Mouse (Mus musculus) embryo, embryonic 10 days (tissue): ENCODE results near the gene Heatr9.
A peak's percentile ranks its signal among the peaks of the same experiment; 100 is the strongest.

Source experiments
- DNase-seq: peaks from one replicate; pipeline ENCODE4 v3.0.0-alpha.2; 2015; ENCODE audit warnings: low spot score

Gene Heatr9

GRCm38 (mm10) chr11:83530360-83530759, 8.4 kb upstream of the Heatr9 start, which contains the start of gene Ccl5:
Ccl5 (minus strand) TSS chr11:83530518.
- no peak for DNase-seq

- DNase-seq = no peak
These were observed 7.0 kb upstream of the Heatr9 start for GRCm38 (mm10) chr11:83529024-83529423.

GRCm38 (mm10) chr11:83518371-83518770, 3.6 kb downstream of the Heatr9 start:
- DNase-seq = no peak

GRCm38 (mm10) chr11:83517153-83517552, 4.8 kb downstream of the Heatr9 start:
- DNase-seq = no peak

- no peak for DNase-seq
These were observed 12.5 kb downstream of the Heatr9 start for GRCm38 (mm10) chr11:83509521-83509920.

GRCm38 (mm10) chr11:83504308-83504707, 17.7 kb downstream of the Heatr9 start:
- no peak for DNase-seq

GRCm38 (mm10) chr11:83495571-83495970, 26.4 kb downstream of the Heatr9 start:
- no peak for DNase-seq

- DNase-seq = no peak
These were observed 30.5 kb downstream of the Heatr9 start for GRCm38 (mm10) chr11:83491488-83491887.

GRCm38 (mm10) chr11:83473235-83474016, 48.5 kb downstream of the Heatr9 start:
- peak; percentile 50 for DNase-seq

GRCm38 (mm10) chr11:83472324-83473234, 49.4 kb downstream of the Heatr9 start, which contains the start of gene Taf15:
Taf15 (plus strand) TSS chr11:83473086.
- peak; percentile 100 for DNase-seq

GRCm38 (mm10) chr11:83471766-83472165, 50.2 kb downstream of the Heatr9 start:
- no peak for DNase-seq

- no peak for DNase-seq
These were observed 53.2 kb downstream of the Heatr9 start for GRCm38 (mm10) chr11:83468765-83469164.

- no peak for DNase-seq
These were observed 54.8 kb downstream of the Heatr9 start for GRCm38 (mm10) chr11:83467120-83467652.

GRCm38 (mm10) chr11:83465976-83466375, 56.0 kb downstream of the Heatr9 start:
- DNase-seq = no peak

- no peak for DNase-seq
These were observed 59.2 kb downstream of the Heatr9 start, which contains the start of gene Mmp28 for GRCm38 (mm10) chr11:83462711-83463244. Mmp28 (minus strand) TSS chr11:83463071.
